Mouse (Mus musculus) lung, embryonic 15.5 days (tissue): Measurements from ENCODE around the gene Rangrf. TPM values are rescaled to one million over a fixed set of nuclear protein-coding genes. Genes with fewer than 3 reads are reported as not detected.
"Not testable (repeated sequence)": the region's sequence is repeated elsewhere in the genome, so short reads cannot be mapped to it uniquely, and the experiment has no call there.

Source experiments
- ATAC-seq: fragments of 200-750 bp; cut with Nextera tagmentation; 2 replicates; pipeline ENCODE4 v1.8.0; 2017; ENCODE audit warnings: moderate number of reproducible peaks, borderline replicate concordance; ENCODE audit not compliant: low FRiP score, low TSS enrichment; ENCODE audit errors: extremely low read depth
- H3K27ac ChIP-seq: fragments of 300-500 bp; sonication (generic); 2 replicates; pipeline ENCODE4 v1.5.1; 2015; ENCODE audit warnings: moderate library complexity, mild to moderate bottlenecking, inconsistent platforms
- H3K27me3 ChIP-seq: fragments of 300-500 bp; sonication (generic); 2 replicates; pipeline ENCODE4 v1.6.1; 2015; ENCODE audit warnings: inconsistent platforms
- H3K36me3 ChIP-seq: fragments of 300-500 bp; sonication (generic); 2 replicates; pipeline ENCODE4 v1.6.1; 2015; ENCODE audit warnings: inconsistent platforms
- H3K4me1 ChIP-seq: fragments of 300-500 bp; sonication (generic); 2 replicates; pipeline ENCODE4 v1.6.1; 2015; ENCODE audit warnings: inconsistent platforms
- H3K4me2 ChIP-seq: fragments of 300-500 bp; sonication (generic); 2 replicates; pipeline ENCODE4 v1.6.1; 2015; ENCODE audit warnings: inconsistent platforms, mild to moderate bottlenecking, moderate library complexity
- H3K4me3 ChIP-seq: fragments of 300-500 bp; sonication (generic); 2 replicates; pipeline ENCODE4 v1.5.1; 2015; ENCODE audit warnings: mild to moderate bottlenecking, inconsistent platforms
- H3K9ac ChIP-seq: fragments of 300-500 bp; sonication (generic); 2 replicates; pipeline ENCODE4 v1.6.1; 2015; ENCODE audit warnings: inconsistent platforms
- H3K9me3 ChIP-seq: fragments of 300-500 bp; sonication (generic); 2 replicates; pipeline ENCODE4 v1.6.1; 2016; ENCODE audit warnings: inconsistent platforms
- WGBS: fragments of 180-500 bp; shearing (Covaris S2); methylation state at CpG from one replicate; pipeline ENCODE4 v1.1.7; 2015; 5-methylcytosine and 5-hydroxymethylcytosine counted together
- polyA plus RNA-seq: library from polyadenylated mRNA; unstranded; fragments of >200 nt; fragmentation: Nextera tagmentation; extraction: Ambion mirVana; gene quantifications from 2 replicates; pipeline ENCODE4 v1.2.1, GENCODE M21; 2015

Gene Rangrf
- 46.2 and 46.6 TPM in 2 replicates for polyA plus RNA-seq

GRCm38 (mm10) chr11:68975085-68975484 is at the start of gene Rangrf:
TSS of gene Rangrf (minus strand) at chr11:68975185.
- 0 out of 2 replicates have a peak within 1 kb of the TSS, but pooled peaks have one; percentile 37 for H3K9ac ChIP-seq
- H3K9me3 ChIP-seq = no peaks in the 10 kb centered on the region
- H3K4me1 ChIP-seq = peaks cover 31% of the 10 kb centered on the region
- no peaks in the 10 kb centered on the region for H3K36me3 ChIP-seq
- no peaks in the 10 kb centered on the region for H3K27me3 ChIP-seq
- ATAC-seq = no peak
- 73% methylated on average over 7 of the region's 7 CpGs for WGBS
- H3K4me3 ChIP-seq = peak within 1 kb of the TSS; percentile 49
- peak within 1 kb of the TSS; percentile 71 for H3K4me2 ChIP-seq
- no peak within 1 kb of the TSS for H3K27ac ChIP-seq

DNA sequence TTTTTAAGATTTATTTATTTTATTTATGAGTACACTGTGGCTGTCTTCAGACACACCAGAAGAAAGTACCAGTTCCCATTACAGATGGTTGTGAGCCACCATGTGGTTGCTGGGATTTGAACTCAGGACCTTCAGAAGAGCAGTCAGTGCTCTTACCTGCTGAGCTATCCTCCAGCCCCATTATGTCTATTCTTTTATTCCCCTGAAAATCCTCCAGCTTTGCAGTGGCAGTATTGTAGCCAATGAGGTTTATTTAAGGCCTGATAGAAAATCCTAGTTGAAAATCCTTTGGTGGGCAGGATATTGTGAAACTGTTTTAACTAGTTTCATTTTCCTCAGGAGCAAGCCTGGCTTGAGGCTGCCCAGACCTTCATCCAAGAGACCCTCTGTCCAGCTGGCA is 45.7 kb upstream of the Rangrf start:
- Histone ChIP-seq H3K4me2 (no peak overlapping the region), H3K9ac (no peak overlapping the region), H3K36me3 (peaks cover 48% of the 10 kb centered on the region), H3K27ac (no peak overlapping the region), H3K4me3 (no peak overlapping the region), H3K4me1 (peaks cover 7% of the 10 kb centered on the region), H3K27me3 (no peaks in the 10 kb centered on the region), H3K9me3 (no peaks in the 10 kb centered on the region)
- ATAC-seq = no peak

GRCm38 (mm10) chr11:69016755-69017154 is 41.8 kb upstream of the Rangrf start:
- Histone ChIP-seq H3K4me2 (peak overlapping the region; percentile 73), H3K27me3 (no peaks in the 10 kb centered on the region), H3K4me3 (peak overlapping the region; percentile 68), H3K4me1 (peaks cover 13% of the 10 kb centered on the region), H3K27ac (no peak overlapping the region), H3K9me3 (no peaks in the 10 kb centered on the region), H3K36me3 (peaks cover 10% of the 10 kb centered on the region), H3K9ac (peak overlapping the region; percentile 83)
- WGBS = 47% methylated on average over 3 of the region's 3 CpGs
- no peak for ATAC-seq

GRCm38 (mm10) chr11:69015644-69016441 is 40.9 kb upstream of the Rangrf start, which contains the start of gene Ctc1:
TSS of gene Ctc1 (plus strand) at chr11:69015911.
- peaks cover 17% of the 10 kb centered on the region for H3K4me1 ChIP-seq
- H3K27me3 ChIP-seq = no peaks in the 10 kb centered on the region
- peak within 1 kb of the TSS; percentile 73 for H3K4me2 ChIP-seq
- WGBS = 2% methylated on average over 38 of the region's 38 CpGs
- peaks cover under 1% of the 10 kb centered on the region for H3K36me3 ChIP-seq
- H3K9ac ChIP-seq = peak within 1 kb of the TSS; percentile 83
- no peaks in the 10 kb centered on the region for H3K9me3 ChIP-seq
- peak; percentile 94 for ATAC-seq
- H3K27ac ChIP-seq = peak within 1 kb of the TSS; percentile 93
- peak within 1 kb of the TSS; percentile 68 for H3K4me3 ChIP-seq

- Histone ChIP-seq H3K27me3 (no peaks in the 10 kb centered on the region), H3K4me2 (peak overlapping the region; percentile 82), H3K27ac (peak overlapping the region; percentile 83), H3K4me3 (peak overlapping the region; percentile 49), H3K36me3 (no peaks in the 10 kb centered on the region), H3K9me3 (no peaks in the 10 kb centered on the region), H3K9ac (peak overlapping the region; percentile 58), H3K4me1 (peaks cover 24% of the 10 kb centered on the region)
- ATAC-seq = peak; percentile 62; the same call in 1 of the 2 replicates
- 1% methylated on average over 18 of the region's 18 CpGs for WGBS
These were observed 37.2 kb upstream of the Rangrf start for GRCm38 (mm10) chr11:69012071-69012601.

DNA sequence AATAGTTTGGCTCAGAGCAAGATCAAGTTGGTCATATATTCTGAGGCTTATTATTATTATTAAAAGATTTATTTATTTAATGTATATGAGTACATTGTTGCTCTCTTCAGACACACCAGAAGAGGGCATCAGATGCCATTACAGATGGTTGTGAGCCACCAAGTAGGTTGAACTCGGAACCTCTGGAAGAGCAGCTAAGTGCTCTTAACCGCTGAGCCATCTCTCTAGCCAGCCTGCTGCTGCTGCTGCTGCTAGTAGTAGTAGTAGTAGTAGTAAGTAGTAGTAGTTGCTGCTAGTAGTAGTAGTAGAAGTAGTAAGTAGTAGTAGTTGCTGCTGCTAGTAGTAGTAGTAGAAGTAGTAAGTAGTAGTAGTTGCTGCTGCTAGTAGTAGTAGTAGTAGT is 36.5 kb upstream of the Rangrf start:
- Histone ChIP-seq H3K4me3 (peak overlapping the region; percentile 49), H3K4me1 (peaks cover 18% of the 10 kb centered on the region), H3K27ac (peak overlapping the region; percentile 83; the same call in 1 of the 2 replicates), H3K4me2 (peak overlapping the region; percentile 82)
- 53% methylated on average over 2 of the region's 2 CpGs for WGBS
- H3K9ac ChIP-seq, H3K36me3 ChIP-seq, ATAC-seq, H3K9me3 ChIP-seq, H3K27me3 ChIP-seq: not testable (repeated sequence)

DNA sequence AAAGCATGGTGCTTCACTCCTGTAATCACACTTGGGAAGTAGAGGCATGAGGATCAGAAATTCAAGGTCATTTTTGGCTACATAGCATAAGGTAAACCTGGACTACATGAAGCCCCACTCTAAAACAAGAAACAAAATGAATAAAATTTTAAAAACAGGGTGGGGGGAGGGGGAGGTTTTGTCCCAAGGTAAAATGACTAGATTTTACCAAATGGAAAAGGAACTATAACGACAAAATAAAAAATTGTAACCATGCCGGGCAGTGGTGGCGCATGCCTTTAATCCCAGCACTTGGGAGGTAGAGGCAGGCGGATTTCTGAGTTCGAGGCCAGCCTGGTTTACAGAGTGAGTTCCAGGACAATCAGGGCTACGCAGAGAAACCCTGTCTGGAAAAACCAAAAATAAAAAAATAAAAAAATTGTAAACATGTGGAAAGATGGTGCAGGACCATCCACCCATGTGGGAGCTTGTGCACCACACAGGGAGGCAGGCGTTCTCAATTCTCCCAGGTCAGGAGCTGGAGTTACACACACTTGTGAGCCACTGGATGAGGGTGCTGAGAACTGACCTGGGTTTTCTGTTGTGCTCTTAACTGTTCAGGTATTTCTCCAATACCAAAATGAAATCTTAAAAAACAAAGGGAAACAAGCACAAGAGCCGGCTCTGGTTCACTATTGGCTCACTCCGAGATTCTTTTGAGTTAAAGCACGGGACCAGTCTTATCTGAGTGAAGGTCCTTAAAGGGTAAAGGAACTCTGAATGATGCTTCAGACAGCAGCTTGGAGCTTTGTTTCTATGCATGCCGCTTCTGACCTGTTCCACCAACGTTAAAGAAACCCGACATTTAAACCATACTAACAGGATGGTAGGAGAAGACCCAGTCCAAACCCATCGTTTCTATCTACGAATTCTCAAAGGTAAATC is 35.7 kb upstream of the Rangrf start:
- no peak for ATAC-seq
- no peaks in the 10 kb centered on the region for H3K36me3 ChIP-seq
- no peak overlapping the region for H3K9ac ChIP-seq
- H3K4me3 ChIP-seq = no peak overlapping the region
- no peaks in the 10 kb centered on the region for H3K27me3 ChIP-seq
- H3K9me3 ChIP-seq = no peaks in the 10 kb centered on the region
- H3K4me1 ChIP-seq = peaks cover 18% of the 10 kb centered on the region
- WGBS = 84% methylated on average over 15 of the region's 15 CpGs
- no peak overlapping the region for H3K27ac ChIP-seq
- H3K4me2 ChIP-seq = peak overlapping the region; percentile 82

DNA sequence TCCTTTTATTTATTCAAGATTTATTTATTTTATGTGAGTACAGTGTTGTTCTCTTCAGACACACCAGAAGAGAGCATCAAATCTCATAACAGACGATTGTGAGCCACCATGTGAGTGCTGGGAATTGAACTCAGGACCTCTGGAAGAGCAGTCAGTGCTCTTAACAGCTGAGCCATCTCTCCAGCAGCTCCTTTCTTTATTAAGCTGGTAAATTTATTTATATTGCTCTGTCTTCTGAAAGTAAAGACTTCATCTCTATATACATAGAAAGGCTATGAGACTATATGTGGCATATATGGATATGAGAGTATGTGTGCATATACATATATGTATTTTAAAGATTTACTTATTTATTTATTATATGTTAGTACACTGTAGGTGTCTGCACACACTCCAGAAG is 34.5 kb upstream of the Rangrf start:
- 79% methylated on average over 1 of the region's 1 CpGs for WGBS
- H3K27ac ChIP-seq = no peak overlapping the region

DNA sequence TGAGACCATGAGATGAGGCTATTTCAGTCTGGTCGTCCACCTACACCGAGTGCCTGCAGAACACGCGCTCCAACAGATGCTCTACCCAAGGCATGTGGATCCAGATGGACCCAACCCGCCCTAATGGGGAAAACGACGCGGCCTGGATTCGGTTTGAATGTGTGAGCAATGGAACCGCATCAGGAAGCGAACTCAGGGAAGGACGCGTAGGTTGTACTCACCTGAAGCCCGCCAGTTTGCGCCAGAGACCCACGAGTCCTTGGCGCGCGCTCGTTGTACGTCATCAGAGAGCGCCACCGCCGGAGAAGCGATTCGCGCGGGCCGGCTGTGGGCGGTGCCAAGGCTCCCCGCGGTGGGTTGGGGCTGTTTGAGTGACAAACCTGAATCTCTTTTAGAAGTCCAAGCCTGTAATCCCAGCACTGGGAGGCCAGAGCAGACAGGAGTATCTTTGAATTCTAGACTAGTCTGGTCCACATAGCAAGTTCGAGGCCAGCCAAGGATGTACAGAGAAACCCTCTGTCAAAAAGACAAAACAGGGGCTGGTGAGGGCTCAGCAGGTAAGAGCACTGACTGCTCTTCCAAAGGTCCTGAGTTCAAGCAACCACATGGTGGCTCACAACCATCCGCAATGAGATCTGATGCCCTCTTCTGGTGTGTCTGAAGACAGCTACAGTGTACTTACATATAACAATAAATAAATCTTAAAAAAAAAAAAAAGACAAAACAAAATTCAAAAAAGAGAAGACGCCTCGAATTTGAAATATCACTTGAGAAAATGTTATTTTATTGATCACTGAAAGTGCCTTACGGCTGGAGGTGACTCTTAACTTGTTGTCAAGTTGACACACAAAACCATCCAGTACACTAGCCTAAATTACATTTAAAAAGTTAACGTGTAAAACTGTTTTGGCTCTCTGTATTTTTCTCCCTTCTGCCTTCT is 33.5 kb upstream of the Rangrf start, which contains the start of gene Pfas:
Gene Pfas (minus strand): TSS at position 279 of the 940 bp plus-strand sequence.
- 8% methylated on average over 38 of the region's 38 CpGs for WGBS

More for the DNA sequence above, 34.5 kb upstream of the Rangrf start:
- Histone ChIP-seq H3K36me3 (no peaks in the 10 kb centered on the region), H3K4me1 (peaks cover 13% of the 10 kb centered on the region), H3K9me3 (no peaks in the 10 kb centered on the region), H3K4me2 (no peak overlapping the region), H3K27me3 (no peaks in the 10 kb centered on the region), H3K4me3 (no peak overlapping the region), H3K9ac (no peak overlapping the region)
- ATAC-seq = no peak

DNA sequence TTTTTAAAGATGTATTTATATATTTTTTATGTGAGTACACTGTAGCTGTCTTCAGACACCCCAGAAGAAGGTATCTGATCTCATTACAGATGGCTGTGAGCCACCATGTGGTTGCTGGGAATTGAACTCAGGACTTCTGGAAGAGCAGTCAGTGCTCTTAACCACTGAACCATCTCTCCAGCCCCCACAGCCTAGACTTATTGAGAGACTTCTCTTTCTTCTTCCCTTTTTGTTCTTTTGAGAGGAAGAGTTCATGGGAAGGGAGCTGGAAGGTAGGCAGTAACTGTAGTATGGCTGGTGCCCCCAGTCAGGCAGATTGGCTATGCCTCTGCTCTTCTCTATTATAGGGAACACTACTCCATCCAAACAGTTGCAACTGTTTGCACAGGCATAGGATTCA is 31.6 kb upstream of the Rangrf start:
- not testable (repeated sequence) for H3K4me3 ChIP-seq, H3K9ac ChIP-seq, H3K27ac ChIP-seq, H3K27me3 ChIP-seq, H3K4me2 ChIP-seq, ATAC-seq, H3K9me3 ChIP-seq
- Histone ChIP-seq H3K4me1 (peaks cover 12% of the 10 kb centered on the region), H3K36me3 (peaks cover 16% of the 10 kb centered on the region)

More for the DNA sequence above, 33.5 kb upstream of the Rangrf start, which contains the start of gene Pfas:
- peak; percentile 87 for ATAC-seq
- H3K27ac ChIP-seq = peak within 1 kb of the TSS; percentile 54
- no peaks in the 10 kb centered on the region for H3K36me3 ChIP-seq
- peak within 1 kb of the TSS; percentile 74 for H3K9ac ChIP-seq
- H3K27me3 ChIP-seq = no peaks in the 10 kb centered on the region
- H3K4me1 ChIP-seq = peaks cover 13% of the 10 kb centered on the region
- H3K4me3 ChIP-seq = peak within 1 kb of the TSS; percentile 69
- no peaks in the 10 kb centered on the region for H3K9me3 ChIP-seq
- H3K4me2 ChIP-seq = peak within 1 kb of the TSS; percentile 68

DNA sequence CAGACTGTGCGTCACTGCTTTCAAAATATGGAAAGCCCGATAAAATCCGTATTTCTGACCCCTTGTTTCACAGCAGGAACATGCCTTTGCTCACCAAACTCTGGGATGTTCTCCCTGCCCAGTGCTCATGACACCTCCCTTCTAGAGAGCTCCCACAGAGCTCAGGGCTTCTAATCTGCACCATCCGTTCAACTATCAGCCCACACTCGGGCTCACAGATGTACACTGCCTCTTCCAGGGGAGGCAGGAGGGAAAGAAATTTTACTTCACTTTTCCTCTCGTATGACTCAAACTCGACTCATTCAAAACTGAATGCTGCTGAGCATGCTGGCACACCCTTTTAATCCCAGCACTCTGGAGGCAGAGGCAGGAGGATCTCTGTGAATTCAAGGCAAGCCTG is 30.2 kb upstream of the Rangrf start:
- peaks cover 29% of the 10 kb centered on the region for H3K36me3 ChIP-seq
- 79% methylated on average over 7 of the region's 7 CpGs for WGBS
- no peak overlapping the region for H3K9ac ChIP-seq
- H3K9me3 ChIP-seq = no peaks in the 10 kb centered on the region
- no peak for ATAC-seq
- H3K27ac ChIP-seq = no peak overlapping the region
- no peak overlapping the region for H3K4me3 ChIP-seq
- H3K4me1 ChIP-seq = peaks cover 9% of the 10 kb centered on the region
- H3K4me2 ChIP-seq = no peak overlapping the region
- no peaks in the 10 kb centered on the region for H3K27me3 ChIP-seq
